Mouse (Mus musculus) forebrain, embryonic 10.5 days (tissue): ENCODE results near the gene Nfx1. TPM values are rescaled to one million over a fixed set of nuclear protein-coding genes. Genes with fewer than 3 reads are reported as not detected.
"Not testable (repeated sequence)": the region's sequence is repeated elsewhere in the genome, so short reads cannot be mapped to it uniquely, and the experiment has no call there.

Source experiments
- DNase-seq: peaks from one replicate; pipeline ENCODE4 v3.0.0-alpha.2; 2017; ENCODE audit warnings: low spot score; ENCODE audit errors: extremely low spot score
- H3K27ac ChIP-seq: fragments of 300-500 bp; sonication (generic); 2 replicates; pipeline ENCODE4 v1.5.1; 2016; ENCODE audit warnings: mild to moderate bottlenecking
- H3K27me3 ChIP-seq: fragments of 300-500 bp; sonication (generic); 2 replicates; pipeline ENCODE4 v1.6.1; 2016; ENCODE audit warnings: mild to moderate bottlenecking; ENCODE audit not compliant: poor library complexity, severe bottlenecking
- H3K36me3 ChIP-seq: fragments of 300-500 bp; sonication (generic); replicated peaks from 2 replicates; pipeline ENCODE4 v1.6.1; 2016; ENCODE audit warnings: mild to moderate bottlenecking, moderate library complexity
- H3K4me1 ChIP-seq: fragments of 300-500 bp; sonication (generic); 2 replicates; pipeline ENCODE4 v1.6.1; 2016
- H3K4me3 ChIP-seq: fragments of 300-500 bp; sonication (generic); 2 replicates; pipeline ENCODE4 v1.5.1; 2016; ENCODE audit warnings: mild to moderate bottlenecking, moderate library complexity
- H3K9me3 ChIP-seq: fragments of 300-500 bp; sonication (generic); 2 replicates; pipeline ENCODE4 v1.6.1; 2016; ENCODE audit warnings: mild to moderate bottlenecking, moderate library complexity
- WGBS: fragments of 180-500 bp; shearing (Covaris S2); methylation state at CpG from one replicate; pipeline ENCODE4 v1.1.7; 2016; 5-methylcytosine and 5-hydroxymethylcytosine counted together
- polyA plus RNA-seq: library from polyadenylated mRNA; unstranded; fragments of >200 nt; fragmentation: Nextera tagmentation; extraction: Ambion mirVana; gene quantifications from 2 replicates; pipeline ENCODE4 v1.2.1, GENCODE M21; 2016

Gene Nfx1
- 102 and 104 TPM in 2 replicates for polyA plus RNA-seq

DNA sequence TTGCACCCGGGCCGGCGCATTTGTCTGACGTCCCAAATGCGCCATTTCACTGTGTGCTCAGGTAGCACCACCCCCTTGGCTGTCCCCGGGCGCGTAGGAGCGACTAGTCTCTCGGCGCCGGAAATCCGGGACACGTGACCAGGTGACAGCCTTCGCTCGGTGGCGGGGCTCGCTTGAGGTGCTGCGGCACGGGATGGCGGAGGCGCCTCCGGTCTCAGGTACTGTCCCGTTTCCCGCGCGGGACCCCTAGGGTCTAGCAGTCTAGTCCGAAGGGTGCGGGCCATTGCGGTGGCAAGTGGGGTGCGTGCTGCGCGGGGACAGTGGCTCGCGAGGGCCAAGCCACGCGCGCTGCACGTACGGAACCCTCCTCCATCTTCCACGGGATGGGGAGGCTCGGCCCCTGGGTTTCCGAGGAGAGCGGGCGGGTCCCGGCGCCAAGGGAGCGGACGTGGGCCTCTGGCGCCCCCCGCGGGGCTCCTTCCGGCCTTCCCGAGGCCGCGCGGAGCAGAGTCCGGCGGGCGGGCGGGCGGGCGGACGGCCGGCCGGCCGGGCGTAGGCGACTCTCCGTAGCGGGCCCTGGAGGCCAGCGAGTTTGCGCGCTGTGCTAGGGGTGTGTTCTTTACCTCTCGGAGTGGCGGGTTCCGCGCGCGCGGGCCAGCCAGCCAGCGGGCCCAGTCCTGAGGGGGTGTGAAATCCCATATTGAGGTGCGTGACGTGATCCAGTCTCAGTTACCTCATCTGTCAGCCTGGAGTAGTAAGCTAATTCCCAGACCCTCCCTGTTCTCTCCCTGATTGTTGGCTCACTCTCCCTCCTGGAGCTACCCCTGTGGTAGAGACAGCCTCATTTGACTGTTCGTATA is at the start of gene Nfx1:
Gene Nfx1, plus strand, starts transcription at position 65 of the 860 bp plus-strand sequence.
- Histone ChIP-seq H3K4me1 (peaks cover 19% of the 10 kb centered on the region), H3K27ac (peak within 1 kb of the TSS; percentile 94), H3K36me3 (peaks cover 35% of the 10 kb centered on the region), H3K27me3 (no peaks in the 10 kb centered on the region), H3K9me3 (no peaks in the 10 kb centered on the region), H3K4me3 (peak within 1 kb of the TSS; percentile 97)
- WGBS: under 1% methylated on average over 85 of the region's 85 CpGs
- DNase-seq: peak; percentile 96

DNA sequence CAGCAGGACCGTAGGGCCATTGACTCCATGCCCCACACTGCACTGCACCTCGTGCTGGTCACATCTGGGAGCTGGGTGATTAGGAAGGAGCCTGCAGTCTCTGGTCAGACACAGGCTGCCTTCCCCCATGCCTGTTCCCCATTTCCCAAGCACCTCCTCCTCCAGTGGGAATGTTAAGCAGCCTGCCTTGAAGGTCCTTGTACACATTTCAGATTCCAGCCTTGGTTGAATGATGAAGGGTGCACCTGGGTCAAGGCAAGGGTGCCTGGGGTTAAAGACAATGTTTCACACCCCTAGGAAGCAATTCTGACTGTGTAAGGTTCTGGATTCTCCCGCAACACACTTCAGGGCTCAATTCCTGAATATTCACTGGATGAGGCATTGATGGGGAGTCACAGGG is 49.4 kb upstream of the Nfx1 start:
- WGBS: 84% methylated on average over 3 of the region's 3 CpGs
- no peak overlapping the region for H3K27ac ChIP-seq
- no peaks in the 10 kb centered on the region for H3K27me3 ChIP-seq
- H3K9me3 ChIP-seq: peaks cover 3% of the 10 kb centered on the region; the same call in 1 of the 2 replicates
- no peaks in the 10 kb centered on the region for H3K4me1 ChIP-seq
- no peak overlapping the region for H3K4me3 ChIP-seq
- DNase-seq: no peak
- no peaks in the 10 kb centered on the region for H3K36me3 ChIP-seq

DNA sequence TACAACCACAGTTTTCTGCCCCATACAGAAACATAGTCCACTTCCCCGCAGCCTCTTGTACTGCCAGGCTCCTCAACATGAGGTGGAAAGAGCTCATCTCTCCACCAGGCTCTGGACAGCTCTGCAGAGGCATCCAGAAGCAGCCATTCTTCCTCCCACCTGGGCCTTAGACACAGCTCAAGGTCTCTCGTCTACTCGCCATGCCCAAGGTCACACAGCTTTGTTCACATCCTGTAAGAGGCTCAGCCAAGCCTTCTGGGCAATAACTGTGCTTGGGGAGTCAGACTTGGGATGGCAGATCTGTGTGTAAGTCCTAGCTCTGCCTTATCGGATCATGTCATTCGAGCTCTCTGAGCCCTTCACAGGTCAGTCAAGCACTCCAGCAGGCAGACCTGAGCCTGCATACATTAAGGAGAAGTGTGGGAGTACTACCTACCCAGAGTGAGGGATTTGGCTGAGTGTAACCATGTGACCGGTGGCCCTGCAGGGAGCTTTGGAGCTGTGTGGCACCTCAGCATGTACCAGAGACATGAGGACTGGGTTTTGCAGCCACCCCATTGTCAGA is 47.5 kb upstream of the Nfx1 start:
- no peaks in the 10 kb centered on the region for H3K27me3 ChIP-seq
- H3K4me1 ChIP-seq: no peaks in the 10 kb centered on the region
- no peaks in the 10 kb centered on the region for H3K9me3 ChIP-seq
- no peak for DNase-seq
- no peaks in the 10 kb centered on the region for H3K36me3 ChIP-seq
- no peak overlapping the region for H3K27ac ChIP-seq
- WGBS: 87% methylated on average over 6 of the region's 6 CpGs
- no peak overlapping the region for H3K4me3 ChIP-seq

- no peaks in the 10 kb centered on the region for H3K36me3 ChIP-seq
- no peak overlapping the region for H3K27ac ChIP-seq
- no peak overlapping the region for H3K4me3 ChIP-seq
- WGBS: 48% methylated on average over 3 of the region's 3 CpGs
- no peaks in the 10 kb centered on the region for H3K4me1 ChIP-seq
- no peaks in the 10 kb centered on the region for H3K27me3 ChIP-seq
- no peaks in the 10 kb centered on the region for H3K9me3 ChIP-seq
- no peak for DNase-seq
These were observed 45.1 kb upstream of the Nfx1 start for GRCm38 (mm10) chr4:40925568-40925967.

DNA sequence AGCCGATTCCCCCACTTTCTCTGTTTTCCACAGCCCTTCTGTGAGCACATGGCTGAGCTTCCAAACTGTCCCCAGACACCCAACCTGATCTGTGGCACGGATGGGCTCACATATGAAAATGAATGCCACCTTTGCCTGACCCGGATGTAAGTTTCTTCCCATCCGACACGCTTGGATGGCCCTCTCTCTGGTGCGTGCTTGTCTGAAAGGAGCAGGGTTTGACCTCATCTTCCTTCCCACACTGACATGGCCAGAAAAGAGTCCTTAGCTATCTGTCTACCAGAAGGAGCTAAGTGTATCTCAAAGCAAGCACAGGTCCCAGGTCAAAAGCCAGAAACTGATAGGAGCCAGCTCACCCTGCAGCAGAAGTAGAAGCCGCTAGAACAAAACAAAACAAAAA is 41.7 kb upstream of the Nfx1 start:
- no peak for DNase-seq
- H3K27me3 ChIP-seq: no peaks in the 10 kb centered on the region
- no peak overlapping the region for H3K27ac ChIP-seq
- no peaks in the 10 kb centered on the region for H3K4me1 ChIP-seq
- whole genome bisulfite sequencing: 89% methylated on average over 7 of the region's 7 CpGs
- no peak overlapping the region for H3K4me3 ChIP-seq
- no peaks in the 10 kb centered on the region for H3K9me3 ChIP-seq
- peaks cover 22% of the 10 kb centered on the region for H3K36me3 ChIP-seq

DNA sequence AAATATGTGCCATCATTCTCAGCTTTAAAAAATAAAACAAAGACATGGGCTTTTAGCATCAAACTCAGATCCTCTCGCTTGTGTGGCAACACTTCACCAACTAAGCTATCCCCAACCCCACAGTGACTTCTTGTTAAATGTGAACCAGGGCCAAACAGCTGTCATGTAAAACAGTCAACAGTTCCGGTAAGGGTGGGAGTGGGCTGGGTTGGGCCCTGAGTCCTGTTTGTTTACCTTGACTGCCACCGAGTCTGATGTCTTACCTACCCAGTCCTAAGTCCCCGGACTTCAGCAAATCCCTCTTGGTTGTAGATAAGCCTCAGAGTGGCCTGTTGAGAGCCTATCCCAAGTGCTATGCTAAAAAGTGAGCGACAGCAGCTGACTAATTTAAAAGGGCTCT is 37.0 kb upstream of the Nfx1 start:
- Histone ChIP-seq H3K4me3 (no peak overlapping the region), H3K27me3 (no peaks in the 10 kb centered on the region), H3K36me3 (peaks cover 66% of the 10 kb centered on the region), H3K4me1 (no peaks in the 10 kb centered on the region), H3K9me3 (no peaks in the 10 kb centered on the region), H3K27ac (no peak overlapping the region)
- no peak for DNase-seq
- WGBS: 94% methylated on average over 5 of the region's 5 CpGs

- 85% methylated on average over 3 of the region's 3 CpGs for WGBS
- DNase-seq, H3K27ac ChIP-seq, H3K9me3 ChIP-seq, H3K4me1 ChIP-seq, H3K27me3 ChIP-seq, H3K4me3 ChIP-seq: not testable (repeated sequence)
- peaks cover 73% of the 10 kb centered on the region for H3K36me3 ChIP-seq
These were observed 36.3 kb upstream of the Nfx1 start for GRCm38 (mm10) chr4:40934369-40934768.

DNA sequence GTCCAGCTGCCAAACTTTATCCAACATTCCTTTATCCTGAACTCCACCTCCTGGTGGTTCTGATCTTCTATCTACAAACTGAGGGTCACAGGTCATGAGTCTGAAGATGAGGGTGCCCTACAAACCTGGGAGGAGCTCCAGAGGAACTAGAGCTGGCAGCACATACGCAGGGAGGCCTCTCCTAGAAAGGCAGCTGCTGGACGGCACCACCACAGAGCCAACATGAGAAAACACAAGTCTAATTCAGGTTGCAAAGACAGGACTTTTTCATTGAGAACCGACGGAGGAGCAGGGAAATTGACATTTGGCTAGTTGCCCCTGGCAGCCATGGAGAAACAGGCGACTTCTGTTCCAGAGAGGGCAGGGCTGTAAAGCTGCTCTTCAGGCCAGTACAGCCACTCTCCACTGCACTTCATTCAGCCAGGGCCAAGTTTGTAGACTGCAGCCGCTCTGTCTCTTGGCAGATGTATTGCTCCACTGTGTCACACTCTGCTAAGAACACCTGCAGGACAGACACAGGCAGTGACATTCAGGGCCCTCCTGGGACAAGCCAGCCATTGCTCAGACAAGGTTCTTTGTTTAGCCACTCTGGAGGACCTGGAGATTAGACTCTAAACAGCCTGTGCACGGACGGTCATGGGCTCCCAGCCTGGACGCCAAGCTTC is 34.4 kb upstream of the Nfx1 start:
- WGBS: 94% methylated on average over 9 of the region's 9 CpGs
- H3K27ac ChIP-seq: no peak overlapping the region
- H3K4me3 ChIP-seq: no peak overlapping the region
- H3K27me3 ChIP-seq: no peaks in the 10 kb centered on the region
- DNase-seq: no peak
- peaks cover 11% of the 10 kb centered on the region for H3K9me3 ChIP-seq
- H3K4me1 ChIP-seq: no peaks in the 10 kb centered on the region
- H3K36me3 ChIP-seq: peaks cover 92% of the 10 kb centered on the region

- no peak overlapping the region for H3K27ac ChIP-seq
- H3K27me3 ChIP-seq: no peaks in the 10 kb centered on the region
- H3K9me3 ChIP-seq: peaks cover 11% of the 10 kb centered on the region
- WGBS: 95% methylated on average over 5 of the region's 5 CpGs
- no peak overlapping the region for H3K4me3 ChIP-seq
- H3K36me3 ChIP-seq: peaks cover 98% of the 10 kb centered on the region
- H3K4me1 ChIP-seq: no peaks in the 10 kb centered on the region
- no peak for DNase-seq
These were observed 31.9 kb upstream of the Nfx1 start for GRCm38 (mm10) chr4:40938793-40939192.

DNA sequence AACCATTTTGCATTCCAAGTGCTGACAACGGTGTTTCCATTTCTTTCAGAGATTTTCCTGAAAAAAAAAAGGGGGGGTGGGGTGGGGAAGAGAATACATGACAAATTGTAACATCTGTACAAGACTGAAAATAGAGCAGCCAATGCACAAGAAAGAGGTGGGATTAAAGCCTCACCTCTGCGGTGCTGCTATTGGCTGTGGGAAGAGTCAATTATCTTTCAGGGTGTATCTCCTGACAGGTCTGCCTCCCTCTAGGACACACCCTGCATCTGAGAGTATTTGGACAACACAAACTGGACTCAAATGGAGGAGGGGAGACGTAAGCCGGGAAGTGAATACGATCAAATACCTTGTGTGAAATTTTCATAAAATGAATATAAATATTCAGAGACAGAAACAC is 27.1 kb upstream of the Nfx1 start:
- WGBS: 96% methylated on average over 5 of the region's 5 CpGs
- H3K9me3 ChIP-seq: peaks cover 11% of the 10 kb centered on the region
- H3K27me3 ChIP-seq: no peaks in the 10 kb centered on the region
- no peak overlapping the region for H3K27ac ChIP-seq
- peaks cover 76% of the 10 kb centered on the region for H3K36me3 ChIP-seq
- no peak for DNase-seq
- peaks cover 14% of the 10 kb centered on the region for H3K4me1 ChIP-seq
- no peak overlapping the region for H3K4me3 ChIP-seq

- Histone ChIP-seq H3K9me3 (no peaks in the 10 kb centered on the region), H3K4me1 (peaks cover 24% of the 10 kb centered on the region), H3K4me3 (peak overlapping the region; percentile 91), H3K27ac (0 out of 2 replicates have a peak overlapping the region, but pooled peaks have one; percentile 93), H3K27me3 (no peaks in the 10 kb centered on the region), H3K36me3 (peaks cover 64% of the 10 kb centered on the region)
- 88% methylated on average over 7 of the region's 7 CpGs for WGBS
- no peak for DNase-seq
These were observed 24.1 kb upstream of the Nfx1 start for GRCm38 (mm10) chr4:40946516-40947121.

DNA sequence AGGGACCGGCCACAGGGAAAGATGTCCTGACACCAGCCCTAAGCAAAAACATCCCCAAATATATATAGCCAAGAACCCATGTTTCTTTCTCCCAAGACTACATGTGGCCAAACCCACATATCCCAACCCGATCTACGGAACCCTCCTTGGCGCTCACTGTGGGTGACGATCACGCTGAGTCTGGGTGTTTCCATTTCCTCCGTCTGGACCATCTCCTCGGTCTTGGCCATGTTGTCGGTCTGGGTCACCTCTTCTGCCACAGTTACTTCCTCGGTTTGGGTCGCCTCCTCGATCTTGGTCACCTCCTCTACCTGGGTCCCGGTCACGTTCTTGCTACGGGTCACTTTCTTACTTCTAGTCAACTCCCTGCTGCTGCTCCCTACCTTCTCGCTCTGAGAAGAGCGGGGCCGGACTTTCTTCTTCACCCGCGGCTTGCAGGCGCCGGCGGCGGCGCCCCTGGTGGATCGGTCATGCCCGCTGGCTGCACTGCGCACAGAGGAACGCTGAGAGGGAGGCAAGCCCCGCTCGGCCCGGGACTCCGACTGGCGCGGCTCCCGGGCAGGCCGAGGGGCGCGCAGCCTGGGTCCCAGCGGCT is 23.0 kb upstream of the Nfx1 start:
- Histone ChIP-seq H3K27me3 (no peaks in the 10 kb centered on the region), H3K4me3 (peak overlapping the region; percentile 91), H3K4me1 (peaks cover 24% of the 10 kb centered on the region), H3K36me3 (peaks cover 64% of the 10 kb centered on the region), H3K27ac (peak overlapping the region; percentile 93), H3K9me3 (no peaks in the 10 kb centered on the region)
- WGBS: under 1% methylated on average over 40 of the region's 40 CpGs
- no peak for DNase-seq
